Mouse (Mus musculus) urinary bladder, adult 2 months (tissue): ENCODE results near the gene Olfr522. TPM values are rescaled to one million over a fixed set of nuclear protein-coding genes. Genes with fewer than 3 reads are reported as not detected.
"Not testable (repeated sequence)": the region's sequence is repeated elsewhere in the genome, so short reads cannot be mapped to it uniquely, and the experiment has no call there.

Source experiments
- DNase-seq: peaks from one replicate; pipeline ENCODE4 v3.0.0; 2022; ENCODE audit warnings: low spot score
- polyA plus RNA-seq: library from polyadenylated mRNA; depleted of rRNA; stranded (reverse); fragments of >200 nt; gene quantifications from 2 replicates; pipeline ENCODE4 v1.2.3, GENCODE M21; 2012

The Olfr522 gene
- polyA plus RNA-seq, 1 experiment: not detected

DNA sequence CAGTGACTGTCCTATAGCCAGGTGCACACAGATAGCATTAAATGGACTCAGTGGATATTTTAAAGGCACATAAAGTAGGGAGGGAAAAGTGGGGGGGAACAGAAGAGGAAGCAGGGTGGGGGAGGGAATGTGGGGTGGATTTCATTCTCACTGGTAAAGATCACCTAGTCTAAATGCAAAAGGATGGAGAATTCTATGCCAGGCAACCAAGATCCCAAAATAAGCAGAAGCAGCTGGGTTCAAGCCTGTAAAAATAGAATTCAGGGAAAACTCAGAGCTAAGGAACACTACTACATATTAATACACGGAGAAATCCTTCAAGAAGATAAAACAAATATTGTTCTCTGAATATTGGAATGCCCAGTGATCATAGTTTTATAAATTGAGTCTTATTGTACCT, 3.4 kb upstream of the Olfr522 start:
- DNase-seq: no peak

DNA sequence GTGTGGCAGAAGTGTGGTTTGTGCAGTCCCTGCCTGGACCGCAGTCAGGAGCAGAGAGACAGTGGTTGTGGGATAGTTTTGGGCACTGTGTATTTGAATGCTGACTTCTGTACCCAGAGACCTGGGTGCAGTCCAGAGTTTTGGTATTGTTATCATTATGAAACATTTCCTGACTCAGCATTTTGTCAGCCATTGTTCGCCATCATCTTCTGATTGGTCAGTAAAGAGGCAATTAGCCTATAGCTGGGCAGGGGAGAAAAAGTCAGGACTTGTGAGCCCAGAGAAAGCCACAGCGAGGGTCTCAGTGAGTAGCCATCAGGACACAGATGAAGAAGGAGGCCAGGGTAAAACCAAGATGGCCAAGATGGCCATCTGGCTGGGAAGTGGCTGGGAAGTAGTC, 4.2 kb downstream of the Olfr522 start:
- DNase-seq: no peak

DNA sequence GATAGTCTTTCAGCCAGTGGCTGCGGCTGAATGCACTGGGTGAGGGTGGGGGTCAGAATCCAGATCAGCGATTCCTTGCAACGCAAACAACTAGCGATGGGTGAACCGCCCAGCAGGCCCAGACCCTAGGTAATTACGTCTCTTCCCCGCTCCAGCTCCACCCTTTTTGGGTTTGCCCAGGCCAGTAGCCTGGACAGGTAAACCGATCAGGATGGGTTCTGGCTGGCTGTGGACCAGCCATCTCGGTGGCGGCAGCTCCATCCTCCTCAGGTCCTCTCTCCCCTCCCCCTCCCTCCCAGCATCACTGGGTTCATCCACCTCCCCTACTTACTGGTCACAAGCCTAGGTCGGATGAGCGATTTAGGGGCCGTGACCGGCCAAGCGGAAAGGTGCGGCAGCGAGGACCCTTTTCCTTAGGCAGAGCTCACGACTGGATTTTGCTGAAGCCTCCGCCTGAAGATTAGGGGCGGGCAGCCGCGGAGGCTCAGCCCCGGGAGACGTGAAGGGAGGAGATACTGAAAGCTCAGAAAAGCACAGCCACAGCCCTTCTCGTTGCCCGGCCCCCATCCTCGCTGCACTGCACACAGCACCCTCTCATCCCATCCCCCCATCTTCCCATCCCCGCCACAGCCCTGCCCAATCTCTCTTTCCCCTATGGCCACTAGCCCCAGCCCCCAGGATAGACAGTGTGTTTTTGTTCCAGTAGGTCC, 10.2 kb downstream of the Olfr522 start, which contains the start of gene Sprn:
Sprn (minus strand) TSS at position 660 of the 710 bp plus-strand sequence.
- DNase-seq: no peak

DNA sequence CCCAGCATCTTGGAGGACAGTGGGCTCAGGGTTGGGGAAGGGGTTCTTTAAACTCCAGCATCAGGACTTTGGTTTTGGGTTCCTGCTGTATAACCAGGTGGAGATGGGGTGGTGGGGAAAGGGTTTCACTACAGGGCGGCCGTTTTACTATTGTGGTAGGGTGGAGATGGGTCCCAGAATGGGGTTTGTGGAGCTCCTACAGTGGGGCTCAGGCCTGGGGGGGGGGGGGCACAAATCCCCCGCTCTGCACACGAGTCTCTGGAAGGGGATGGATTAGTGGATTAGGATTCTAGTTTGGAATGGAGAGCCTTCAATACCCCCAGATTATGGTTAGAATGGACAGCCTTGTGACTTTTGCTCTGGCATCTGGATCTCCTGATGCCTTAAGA, 10.7 kb downstream of the Olfr522 start:
- DNase-seq: no peak

DNA sequence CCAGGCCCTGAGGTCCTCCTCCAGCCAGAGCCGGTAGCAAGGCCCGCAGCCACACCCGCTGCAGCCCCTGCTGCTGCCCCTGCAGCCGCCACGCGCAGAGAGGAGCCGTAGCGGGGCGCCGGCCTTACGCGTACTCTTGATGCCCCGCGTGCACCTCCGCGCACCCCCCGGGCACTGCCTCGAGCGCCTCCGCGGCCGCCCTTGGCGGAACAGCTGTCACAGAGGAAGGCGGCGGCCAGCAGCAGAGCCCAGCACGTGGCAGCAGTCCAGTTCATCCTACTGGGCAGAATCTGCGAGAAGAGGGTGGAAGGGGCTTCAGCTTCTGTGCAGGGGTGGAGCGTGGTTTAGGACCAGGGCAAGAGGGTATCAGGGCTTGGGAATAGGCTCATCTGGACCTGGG, 11.2 kb downstream of the Olfr522 start:
- no peak for DNase-seq

DNA sequence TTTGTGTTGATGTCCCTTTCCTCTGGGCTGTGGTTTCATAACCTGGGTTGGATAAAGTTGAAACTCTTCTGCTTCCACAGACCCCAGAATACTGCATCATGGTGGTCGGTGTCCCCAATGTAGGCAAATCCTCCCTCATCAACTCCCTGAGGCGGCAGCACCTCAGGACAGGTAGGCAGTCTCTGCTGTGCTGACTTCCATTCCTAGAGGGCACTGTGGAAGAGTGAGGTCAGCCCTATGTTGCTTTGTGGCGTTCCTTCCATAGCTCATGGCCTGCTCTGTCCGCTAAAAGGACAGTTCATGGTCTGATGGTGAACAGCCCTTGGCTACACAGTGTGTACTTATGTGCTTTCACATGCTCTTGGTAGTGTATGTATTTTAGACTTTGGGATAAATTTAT, 20.0 kb downstream of the Olfr522 start:
- no peak for DNase-seq

DNA sequence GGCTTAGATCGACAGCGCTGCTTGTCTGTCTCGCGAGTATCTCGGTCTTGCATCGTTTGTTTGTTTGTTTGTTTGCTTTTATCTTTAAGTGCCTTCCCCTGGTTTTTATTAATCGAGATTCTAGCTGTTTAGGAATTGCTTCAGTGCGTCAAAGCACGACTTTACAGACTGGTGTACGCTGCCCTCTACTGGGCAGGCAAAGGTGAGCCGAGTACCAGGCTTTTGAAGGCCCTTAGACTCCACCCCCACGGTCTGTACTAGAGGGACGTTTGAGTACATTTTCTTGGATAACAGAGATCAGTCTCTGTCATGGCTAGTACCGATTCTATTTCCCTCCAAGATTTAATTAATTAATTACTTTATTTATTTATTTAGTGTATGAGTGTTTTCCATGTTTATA, 23.2 kb downstream of the Olfr522 start:
- no peak for DNase-seq

DNA sequence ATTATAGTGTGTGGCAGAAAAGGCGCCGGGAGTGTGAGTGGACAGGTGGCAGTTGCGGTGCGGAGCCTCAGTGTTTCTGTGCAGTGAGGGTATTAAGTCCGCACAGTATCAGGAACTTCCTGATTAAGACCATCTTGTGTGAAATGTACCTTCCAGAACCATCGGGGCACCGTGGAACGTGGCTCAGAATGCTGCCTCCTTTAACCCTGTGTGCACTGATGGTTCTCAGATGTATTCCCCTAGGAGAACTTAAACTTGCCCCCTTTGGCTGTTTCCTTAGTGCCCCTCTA, 26.6 kb downstream of the Olfr522 start:
- DNase-seq: no peak

DNA sequence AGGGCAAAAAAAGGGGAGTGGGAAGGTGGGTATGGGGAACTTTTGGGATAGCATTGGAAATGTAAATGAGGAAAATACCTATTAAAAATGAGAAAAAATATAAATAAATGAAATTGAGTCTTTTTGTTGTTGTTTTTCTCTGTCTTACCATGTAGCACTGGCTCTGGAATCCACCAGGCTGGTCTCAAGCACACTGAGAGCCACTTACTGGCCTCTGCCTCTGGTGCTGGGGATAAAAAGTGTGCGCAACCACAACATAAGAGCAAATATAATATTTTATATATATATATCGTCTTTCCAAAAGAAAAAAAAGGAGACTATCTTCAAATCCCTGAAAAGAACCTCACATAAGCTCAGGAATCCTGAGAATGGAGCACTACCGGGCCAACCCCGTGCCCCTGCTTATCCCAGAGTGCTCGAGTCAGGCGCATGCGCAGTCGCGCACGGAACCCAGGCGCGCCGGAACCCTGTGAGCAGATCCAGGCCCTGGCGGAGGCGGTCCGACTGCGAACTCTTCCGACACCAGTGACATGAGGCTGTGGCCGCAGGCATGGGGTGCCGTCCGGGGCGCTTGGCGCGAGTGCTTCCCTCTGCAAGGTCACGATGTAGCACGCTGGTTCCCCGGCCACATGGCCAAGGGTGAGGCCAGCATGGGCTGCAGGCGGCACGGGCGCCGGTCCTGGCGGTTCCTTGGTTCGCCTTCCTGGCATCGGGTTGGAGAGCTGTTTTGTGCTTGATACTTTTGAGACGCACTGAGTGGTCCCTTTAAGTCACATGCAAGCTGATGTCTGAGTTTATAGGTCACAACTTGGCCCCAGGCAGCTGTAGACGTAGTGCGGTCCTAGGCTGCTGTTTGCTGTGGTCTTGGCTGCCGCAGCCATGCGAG, 27.2 kb downstream of the Olfr522 start, which contains the start of gene Mtg1:
Mtg1 (plus strand) TSS at position 430 of the 886 bp plus-strand sequence.
- DNase-seq: peak; percentile 98

DNA sequence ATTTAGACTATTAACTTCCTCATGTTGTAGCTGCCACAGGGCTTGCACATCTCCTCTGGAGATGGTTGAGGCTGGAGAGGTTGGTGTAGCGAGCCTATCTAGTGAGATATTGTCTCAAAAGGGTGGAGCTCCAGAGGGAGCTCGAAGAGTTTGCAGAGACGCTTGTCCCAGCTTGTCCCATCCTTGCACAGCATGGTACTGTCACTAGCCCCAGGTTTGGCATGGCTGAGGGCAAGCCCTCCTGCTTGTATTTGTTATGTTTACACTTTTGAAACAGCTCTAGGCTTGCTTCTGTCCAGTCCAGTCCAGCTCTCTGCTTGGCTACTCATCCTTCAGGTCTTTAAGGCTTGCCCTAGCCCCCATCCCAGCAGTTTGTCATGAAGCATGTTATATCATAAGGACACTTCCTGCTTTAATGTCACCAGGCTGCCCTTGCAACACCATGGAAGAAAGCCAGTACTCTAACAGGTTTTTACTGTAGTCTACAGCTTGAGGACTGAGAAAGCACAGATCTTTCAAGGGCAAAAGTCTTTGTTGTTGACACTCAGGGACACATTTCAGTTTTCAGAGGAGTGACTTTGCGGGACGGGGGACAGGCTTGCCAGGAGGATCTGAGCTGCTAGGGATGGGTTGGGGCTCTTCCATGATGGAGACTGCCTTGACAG, 29.3 kb downstream of the Olfr522 start:
- DNase-seq: no peak

DNA sequence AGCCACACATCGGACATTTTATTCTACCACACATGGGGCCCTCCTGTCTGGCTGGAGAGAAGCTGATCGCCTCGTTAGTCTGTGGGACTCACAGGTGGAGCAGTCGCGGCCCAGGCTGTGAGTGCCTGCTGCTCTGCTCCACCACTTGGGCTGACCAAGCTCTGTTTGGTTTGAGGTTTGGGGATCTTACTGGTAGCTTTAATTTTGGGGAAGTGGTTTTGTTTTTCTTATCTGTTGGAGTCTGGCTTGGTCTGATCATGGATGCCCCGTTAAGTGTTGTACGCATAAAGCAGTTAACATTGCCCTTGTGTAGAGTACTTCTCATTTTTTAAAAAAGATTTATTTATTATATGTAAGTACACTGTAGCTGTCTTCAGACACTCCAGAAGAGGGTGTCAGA, 30.5 kb downstream of the Olfr522 start:
- not testable (repeated sequence) for DNase-seq

DNA sequence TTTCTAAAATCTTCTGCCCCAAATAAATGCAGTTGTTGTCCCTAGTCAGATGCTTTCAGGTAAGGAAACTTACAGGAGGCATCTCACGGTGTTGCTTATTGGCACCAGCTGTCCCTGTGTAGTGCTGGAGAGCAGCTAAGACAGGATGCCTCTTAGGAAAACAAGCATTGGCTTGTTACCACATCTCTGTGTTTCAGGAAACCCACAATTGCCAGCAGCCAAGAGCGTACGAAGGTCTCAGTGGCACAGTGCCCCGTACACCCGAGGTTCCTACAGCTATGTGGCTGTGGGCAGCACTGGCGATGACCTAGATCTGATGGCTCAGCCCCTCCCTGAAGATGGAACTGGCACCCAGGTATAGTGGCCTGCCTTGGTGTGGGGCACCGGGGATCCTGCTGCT, 32.4 kb downstream of the Olfr522 start:
- not testable (repeated sequence) for DNase-seq

DNA sequence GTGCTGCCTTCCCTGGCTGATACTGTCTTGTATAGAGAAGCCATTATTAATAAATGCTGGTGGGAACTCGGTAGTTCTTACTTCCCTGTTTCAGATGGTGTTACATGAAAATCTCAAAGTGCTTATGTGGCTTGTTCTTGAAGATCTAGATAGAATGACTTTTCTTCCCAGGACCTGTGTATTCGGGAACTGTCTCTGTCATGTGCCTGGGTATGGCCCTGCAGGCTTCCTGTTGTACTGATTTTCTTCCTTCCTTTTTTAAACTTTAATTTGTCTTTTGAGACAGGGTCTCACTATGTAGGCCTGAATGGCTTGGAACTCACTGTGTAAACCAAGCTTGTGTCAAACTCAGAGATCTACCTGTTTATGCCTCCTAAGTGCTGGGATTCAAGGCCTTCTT, 36.7 kb downstream of the Olfr522 start:
- no peak for DNase-seq

DNA sequence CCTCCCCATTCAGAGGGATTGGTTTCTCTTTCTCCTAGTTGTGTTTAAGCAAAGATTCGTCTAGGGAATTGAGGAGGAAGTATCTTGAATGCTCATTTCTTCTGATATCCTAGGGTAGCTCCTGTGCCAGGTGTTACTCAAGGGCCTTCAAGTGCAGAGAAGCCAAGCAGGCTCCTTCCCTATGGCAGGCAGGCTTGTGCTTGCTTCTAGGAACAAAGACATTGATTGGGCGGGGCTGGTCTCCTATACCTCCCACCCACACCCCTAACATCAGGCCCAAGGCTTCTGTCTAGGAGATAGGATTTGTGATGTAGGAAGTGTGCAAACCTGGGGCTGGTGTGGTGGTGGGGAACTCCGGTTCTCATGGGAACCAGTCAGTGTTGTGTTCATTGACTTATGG, 37.6 kb downstream of the Olfr522 start:
- no peak for DNase-seq

DNA sequence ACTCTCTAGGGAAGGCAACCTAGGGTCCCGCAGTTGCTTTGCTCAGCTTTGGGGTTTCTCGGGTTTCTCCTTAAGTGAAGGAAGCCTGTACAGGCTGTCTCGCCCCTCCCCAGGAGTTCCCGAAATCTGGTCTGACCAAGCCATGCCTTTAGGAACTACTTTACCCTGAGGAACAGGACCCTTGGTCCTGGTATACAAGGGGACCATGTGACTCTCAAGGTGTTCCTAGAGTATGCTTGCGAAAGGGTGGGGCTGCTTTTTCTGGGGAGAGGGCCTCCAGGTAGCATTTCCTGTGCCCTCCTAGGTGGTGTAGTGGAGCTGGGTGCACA, 38.6 kb downstream of the Olfr522 start:
- no peak for DNase-seq

DNA sequence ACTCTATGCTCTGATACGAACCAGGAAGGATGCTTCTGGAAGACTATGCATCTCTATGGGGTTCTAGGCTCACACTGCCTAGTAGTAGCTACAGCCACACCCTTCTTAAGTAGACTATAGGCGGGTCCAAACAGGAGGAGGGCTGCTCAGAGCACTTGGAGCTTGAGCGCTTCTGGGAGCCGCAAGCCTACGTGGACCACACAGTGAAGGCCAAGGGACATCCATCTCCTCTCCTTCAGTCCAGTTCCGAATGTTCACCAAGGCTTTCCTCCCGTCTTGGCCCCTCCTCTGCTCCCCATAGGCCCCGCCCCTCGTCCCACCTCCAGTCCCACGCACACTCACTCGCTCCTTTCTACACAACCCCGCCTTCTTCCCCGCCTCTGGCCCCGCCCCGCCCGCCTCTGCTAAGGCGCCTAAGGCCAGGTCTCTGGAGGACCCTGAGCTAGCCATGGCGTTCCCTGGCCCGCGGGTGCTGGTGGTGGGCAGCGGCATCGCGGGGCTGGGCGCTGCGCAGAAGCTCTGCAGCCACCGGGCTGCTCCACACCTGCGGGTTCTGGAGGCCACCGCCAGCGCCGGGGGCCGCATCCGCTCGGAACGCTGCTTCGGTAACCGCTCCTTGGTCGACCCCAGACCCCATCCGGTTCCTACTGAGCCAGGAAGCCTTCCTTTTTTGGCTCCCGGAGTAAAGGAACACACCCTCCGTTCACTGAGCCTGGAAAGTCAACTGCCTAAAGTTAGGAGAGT, 39.1 kb downstream of the Olfr522 start:
- DNase-seq: peak; percentile 74

DNA sequence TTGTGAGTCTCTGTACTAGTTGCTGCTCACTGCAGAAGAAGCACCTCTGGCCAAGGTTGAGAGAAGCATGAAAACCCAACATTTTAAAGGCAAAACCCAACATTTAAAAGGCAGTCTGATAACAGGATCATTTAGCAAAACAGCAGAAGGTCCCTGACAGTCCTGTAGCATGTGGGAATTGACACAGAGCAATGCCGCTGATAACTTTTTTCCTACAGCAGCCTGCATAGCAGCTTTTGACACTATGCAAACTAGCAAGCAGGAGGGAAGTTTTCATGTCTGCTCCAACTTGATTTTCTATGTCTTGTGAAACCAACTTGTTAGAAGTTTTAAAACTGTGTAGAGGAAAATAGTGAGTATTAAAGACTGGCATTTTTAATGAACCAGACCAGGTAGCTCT, 40.2 kb downstream of the Olfr522 start:
- DNase-seq: no peak

DNA sequence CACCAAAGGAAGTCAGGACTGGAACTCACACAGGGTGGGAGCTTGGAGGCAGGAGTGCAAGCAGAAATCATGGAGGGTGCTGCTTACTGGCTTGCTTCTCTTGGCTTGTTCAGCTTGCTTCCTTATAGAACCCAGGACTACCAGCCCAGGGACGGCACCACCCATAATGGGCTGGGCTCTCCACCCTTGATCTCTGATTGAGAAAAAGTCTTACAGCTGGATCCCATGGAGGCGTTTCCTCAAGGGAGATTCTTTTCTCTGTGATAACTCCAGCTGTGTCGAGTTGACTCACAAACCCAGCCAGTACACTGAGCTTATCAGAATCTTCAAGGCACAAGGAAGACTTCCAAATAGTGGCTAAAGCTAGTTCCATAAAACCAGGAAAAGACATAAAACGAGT, 41.8 kb downstream of the Olfr522 start:
- DNase-seq: no peak

DNA sequence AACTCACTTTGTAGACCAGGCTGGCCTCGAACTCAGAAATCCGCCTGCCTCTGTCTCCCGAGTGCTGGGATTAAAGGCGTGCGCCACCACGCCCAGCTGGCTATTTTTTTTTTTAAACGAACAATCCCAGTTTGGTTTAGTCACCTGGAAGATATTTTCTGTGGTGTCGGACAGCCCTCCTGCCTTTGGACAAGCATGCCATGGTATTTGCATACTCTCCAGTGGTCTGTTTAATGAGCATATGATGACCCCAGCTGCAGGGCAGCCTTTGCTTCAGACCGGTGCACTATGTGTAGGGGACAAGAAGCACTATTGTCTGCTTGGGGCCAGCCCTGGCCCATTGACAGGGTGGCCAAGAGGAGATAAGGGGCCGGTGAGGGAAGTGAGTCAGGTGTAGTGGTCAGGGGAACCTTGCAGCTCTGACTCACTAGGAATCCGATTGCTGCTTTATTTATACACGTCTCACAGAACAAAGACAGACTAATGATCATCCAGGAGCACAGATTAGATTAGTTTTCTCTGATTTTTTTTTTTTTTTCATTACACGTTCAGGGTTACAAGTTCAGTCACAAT, 43.1 kb downstream of the Olfr522 start:
- no peak for DNase-seq

DNA sequence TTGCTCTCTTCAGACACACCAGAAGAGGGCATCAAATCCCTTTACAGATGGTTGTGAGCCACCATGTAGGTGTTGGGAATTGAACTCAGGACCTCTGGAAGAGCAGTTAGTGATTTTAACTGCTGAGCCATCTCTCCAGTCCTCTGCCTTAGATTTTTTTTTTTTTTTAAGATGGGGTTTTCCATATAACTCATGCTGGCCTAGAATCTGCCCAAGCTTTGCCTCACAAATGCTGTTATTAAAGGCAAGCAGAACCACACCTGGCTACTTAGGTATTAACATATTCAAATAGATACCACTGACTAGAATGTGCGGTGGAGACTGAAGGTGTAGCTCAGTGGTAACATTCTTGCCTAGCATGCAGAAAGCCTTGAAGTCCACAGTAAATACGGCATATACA, 44.1 kb downstream of the Olfr522 start:
- no peak for DNase-seq

DNA sequence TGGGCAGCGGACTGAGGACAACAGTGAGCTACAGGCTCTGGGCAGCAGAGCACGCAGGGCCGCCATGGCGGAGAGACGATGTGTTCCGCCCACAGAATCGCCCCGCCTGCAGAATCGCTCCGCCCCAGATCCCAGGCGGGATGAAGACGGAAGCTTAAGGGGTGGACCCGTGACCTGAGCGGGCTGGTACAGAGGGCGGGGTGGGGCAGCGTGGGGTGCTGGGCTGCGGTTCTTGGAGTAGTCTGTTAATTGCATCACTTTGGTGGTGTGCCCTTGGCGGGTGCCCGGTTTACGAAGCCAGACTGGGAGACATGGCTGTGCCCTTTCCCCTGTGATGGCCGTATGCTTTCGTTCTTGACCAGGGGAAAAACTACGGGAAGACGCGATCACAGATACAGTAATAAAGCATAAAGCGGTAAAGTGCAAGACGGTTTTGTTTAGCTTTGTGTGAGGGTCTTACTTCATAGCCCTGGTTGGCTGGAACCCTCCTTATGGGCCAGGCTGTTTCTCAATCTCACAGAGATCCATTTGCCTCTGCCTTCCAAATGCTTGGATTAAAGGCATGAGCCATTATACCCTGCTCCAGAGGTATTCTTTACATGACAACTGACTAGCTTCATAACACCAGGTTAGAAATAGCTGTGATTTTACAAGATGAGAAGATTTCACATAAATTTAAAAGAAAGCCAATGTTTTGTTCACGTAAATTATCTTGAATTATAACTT, 48.1 kb downstream of the Olfr522 start, which contains the start of gene Echs1:
Echs1 (minus strand) TSS at position 148 of the 726 bp plus-strand sequence.
- peak; percentile 71 for DNase-seq
